Mouse (Mus musculus) thymus, adult 2 months (tissue): ENCODE data around the gene Clk1. TPM values are rescaled to one million over a fixed set of nuclear protein-coding genes. Genes with fewer than 3 reads are reported as not detected.
"Not testable (repeated sequence)": the region's sequence is repeated elsewhere in the genome, so short reads cannot be mapped to it uniquely, and the experiment has no call there.

Experiments used
- DNase-seq: peaks from one replicate; pipeline ENCODE4 v3.0.0; 2021
- H3K27ac ChIP-seq: fragments of 200-500 bp; 2 replicates; pipeline ENCODE4 v1.5.1; 2012; ENCODE audit warnings: low read length, control low read depth; ENCODE audit not compliant: control insufficient read depth, insufficient read depth
- H3K27me3 ChIP-seq: fragments of 200-500 bp; 2 replicates; pipeline ENCODE4 v1.6.1; 2012; ENCODE audit warnings: mild to moderate bottlenecking, low read length, moderate library complexity, mixed read lengths; ENCODE audit not compliant: control insufficient read depth, insufficient read depth
- H3K36me3 ChIP-seq: fragments of 200-500 bp; 2 replicates; pipeline ENCODE4 v1.6.1; 2012; ENCODE audit warnings: mild to moderate bottlenecking, low read length, moderate library complexity; ENCODE audit not compliant: control insufficient read depth, insufficient read depth
- H3K4me1 ChIP-seq: fragments of 200-500 bp; replicated peaks from 2 replicates; pipeline ENCODE4 v1.6.1; 2012; ENCODE audit warnings: low read length; ENCODE audit not compliant: control insufficient read depth, insufficient read depth
- H3K4me3 ChIP-seq: fragments of 200-500 bp; 2 replicates; pipeline ENCODE4 v1.5.1; 2012; ENCODE audit warnings: mild to moderate bottlenecking, low read length, control low read depth, moderate library complexity; ENCODE audit not compliant: control insufficient read depth, insufficient read depth
- CTCF ChIP-seq: fragments of 200-500 bp; IDR thresholded peaks from 2 replicates; pipeline ENCODE4 v1.5.1; 2012; ENCODE audit warnings: mild to moderate bottlenecking, control low read depth, low read length, moderate library complexity, borderline replicate concordance; ENCODE audit not compliant: control insufficient read depth, poor library complexity, insufficient read depth; ENCODE audit errors: extremely low read depth
- POLR2A ChIP-seq: fragments of 200-500 bp; IDR thresholded peaks from 2 replicates; pipeline ENCODE4 v1.6.1; 2012; ENCODE audit warnings: mild to moderate bottlenecking, low read length, control low read depth, moderate library complexity; ENCODE audit not compliant: control insufficient read depth, poor library complexity, insufficient read depth; ENCODE audit errors: extremely low read depth
- WGBS: fragments of 180-500 bp; shearing (Covaris S2); methylation state at CpG from one replicate; pipeline ENCODE4 v1.1.7; 2018; 5-methylcytosine and 5-hydroxymethylcytosine counted together
- polyA plus RNA-seq: library from polyadenylated mRNA; depleted of rRNA; stranded (reverse); fragments of >200 nt; gene quantifications from 2 replicates; pipeline ENCODE4 v1.2.3, GENCODE M21; 2012

Clk1 gene
- polyA plus RNA-seq, 1 experiment, result 112 TPM

DNA sequence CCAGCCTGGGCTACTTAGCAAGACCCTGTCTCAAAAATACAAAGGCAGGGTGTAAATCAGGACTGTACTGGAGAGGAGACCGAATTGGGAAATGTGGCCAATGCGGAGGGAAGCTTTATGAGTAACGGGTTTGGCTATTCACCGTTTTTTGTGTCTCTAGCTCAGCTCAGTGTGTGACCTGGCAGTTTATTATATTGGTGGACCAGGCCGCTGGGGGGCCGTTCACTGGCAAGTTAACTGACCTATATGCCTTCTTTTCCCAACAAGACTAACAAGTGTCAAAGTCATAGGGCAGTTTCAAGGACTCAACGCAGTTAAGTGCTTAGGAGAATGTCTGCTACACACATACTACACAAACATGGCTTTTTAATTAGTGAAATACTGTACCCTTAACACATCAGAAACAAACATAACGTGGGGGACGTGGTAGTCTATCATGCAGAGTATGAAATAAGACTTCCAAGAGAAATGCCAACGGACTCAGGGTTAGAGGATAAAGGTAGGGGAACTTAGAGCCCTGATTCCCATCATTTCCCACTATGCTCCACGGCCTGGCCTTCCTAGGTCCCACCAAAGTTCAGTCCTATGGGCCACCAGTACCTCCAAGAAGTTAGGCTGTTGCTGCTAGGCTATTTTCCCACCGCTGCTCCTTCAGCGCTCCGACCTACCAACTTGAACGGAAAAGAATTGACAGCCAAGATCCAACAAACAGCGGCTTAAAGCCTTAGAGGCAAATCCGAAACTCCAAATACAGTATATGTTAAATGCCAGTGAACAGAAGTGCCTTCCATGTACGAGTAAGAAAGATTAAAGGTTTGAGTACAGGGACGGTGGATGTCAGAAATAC is 32.2 kb downstream of the Clk1 start:
- Histone ChIP-seq H3K4me1 (peaks cover 3% of the 10 kb centered on the region), H3K4me3 (peak overlapping the region; percentile 87), H3K36me3 (peaks cover 20% of the 10 kb centered on the region), H3K27me3 (no peaks in the 10 kb centered on the region), H3K27ac (peak overlapping the region; percentile 28; the same call in 1 of the 2 replicates)
- WGBS, result 52% methylated on average over 19 of the region's 19 CpGs
- TF ChIP-seq CTCF (no peak), POLR2A (no peak)
- no peak for DNase-seq

DNA sequence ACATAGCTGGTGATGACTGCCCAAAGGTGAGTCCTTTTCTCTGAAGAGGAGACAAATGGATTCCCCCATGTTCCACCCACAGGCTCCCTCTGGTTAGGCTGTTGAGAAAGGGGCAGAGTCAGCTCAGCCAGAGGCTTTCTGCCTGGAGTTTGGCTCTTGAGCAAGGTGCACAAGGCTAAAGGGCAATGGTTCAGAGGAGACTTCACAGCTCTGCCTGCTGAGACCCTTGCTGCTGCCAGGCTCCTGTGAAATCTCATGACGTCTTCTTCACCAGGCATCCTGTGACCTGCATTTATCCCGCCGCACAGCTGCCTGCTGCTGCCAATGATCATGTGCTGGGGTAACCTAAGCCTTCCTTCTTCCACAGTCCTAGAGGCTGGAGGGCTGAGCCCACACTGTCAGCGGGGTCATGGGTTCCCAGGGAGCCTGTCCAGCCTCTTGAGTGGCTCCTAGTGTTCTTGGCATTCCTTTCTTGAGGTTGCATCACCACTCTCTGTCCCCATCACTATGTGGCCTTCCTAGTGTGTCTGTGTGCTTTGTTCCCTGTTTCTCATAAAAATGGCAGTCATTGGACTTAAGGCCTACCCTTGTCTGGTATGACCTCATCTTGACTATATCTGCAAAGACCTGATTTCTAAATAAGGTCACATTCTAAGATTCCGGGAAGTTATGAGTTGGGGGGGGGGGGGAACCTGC is 41.1 kb downstream of the Clk1 start:
- no peak overlapping the region for H3K27ac ChIP-seq
- no peaks in the 10 kb centered on the region; the same call in none of the 2 replicates for H3K4me1 ChIP-seq
- H3K4me3 ChIP-seq, result no peak overlapping the region
- no peaks in the 10 kb centered on the region for H3K27me3 ChIP-seq
- WGBS, result 94% methylated on average over 5 of the region's 5 CpGs
- no peaks in the 10 kb centered on the region for H3K36me3 ChIP-seq
- DNase-seq, result no peak
- TF ChIP-seq POLR2A, result no peak
- TF ChIP-seq CTCF, result no peak

DNA sequence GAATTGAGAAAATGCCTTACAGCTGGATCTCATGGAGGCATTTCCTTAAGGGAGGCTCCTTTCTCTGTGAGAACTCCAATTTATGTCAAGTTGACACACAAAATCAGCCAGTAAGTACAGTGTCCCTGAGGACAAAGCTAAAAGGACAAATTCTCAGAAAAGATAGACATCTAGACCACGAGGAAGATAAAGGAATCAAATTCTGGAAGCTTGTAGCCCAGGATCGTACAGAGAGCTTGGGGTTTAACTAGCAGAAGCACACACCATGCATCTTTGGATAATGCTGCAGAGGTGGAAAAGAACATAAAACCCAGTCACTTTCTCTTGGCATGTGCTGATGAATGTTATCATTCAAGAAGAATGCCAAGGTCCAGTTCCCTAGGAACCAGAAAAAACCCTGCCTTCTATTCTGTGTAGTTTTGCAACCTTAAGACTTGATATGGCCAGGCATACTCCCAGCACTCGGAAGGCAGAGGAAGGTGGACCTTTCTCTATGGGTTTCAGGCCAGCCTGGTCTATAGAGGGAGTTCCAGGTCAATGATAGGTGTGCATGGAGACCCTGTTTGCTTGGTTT is 48.2 kb downstream of the Clk1 start:
- WGBS, result 81% methylated on average over 3 of the region's 3 CpGs
- Histone ChIP-seq H3K4me3 (no peak overlapping the region), H3K27ac (no peak overlapping the region), H3K36me3 (no peaks in the 10 kb centered on the region), H3K27me3 (no peaks in the 10 kb centered on the region), H3K4me1 (peaks cover 2% of the 10 kb centered on the region; the same call in 1 of the 2 replicates)
- DNase-seq, result no peak
- no peak for TF ChIP-seq POLR2A
- no peak for TF ChIP-seq CTCF

DNA sequence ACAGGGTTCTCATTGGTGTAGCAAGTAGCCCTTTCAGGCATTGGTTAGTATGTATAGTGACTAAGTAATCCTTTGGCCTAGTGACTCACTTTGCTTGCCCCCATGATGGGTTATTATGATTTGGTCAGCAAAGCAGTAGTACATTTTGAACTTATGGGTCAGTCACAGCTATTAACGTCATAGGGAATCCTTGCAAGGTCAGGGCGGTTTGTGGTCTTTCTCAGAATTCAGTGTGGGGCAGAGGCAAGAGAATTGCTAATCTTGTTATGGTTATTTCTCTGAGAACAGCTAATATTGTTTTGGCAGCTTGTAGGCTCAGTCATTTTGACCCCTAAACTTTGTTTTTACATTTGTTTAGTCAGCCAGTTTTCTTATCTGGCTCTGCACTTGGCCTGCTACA is 49.6 kb downstream of the Clk1 start:
- not testable (repeated sequence) for H3K4me3 ChIP-seq, H3K36me3 ChIP-seq, H3K27ac ChIP-seq, H3K4me1 ChIP-seq, H3K27me3 ChIP-seq, DNase-seq
- 88% methylated on average over 2 of the region's 2 CpGs for WGBS

DNA sequence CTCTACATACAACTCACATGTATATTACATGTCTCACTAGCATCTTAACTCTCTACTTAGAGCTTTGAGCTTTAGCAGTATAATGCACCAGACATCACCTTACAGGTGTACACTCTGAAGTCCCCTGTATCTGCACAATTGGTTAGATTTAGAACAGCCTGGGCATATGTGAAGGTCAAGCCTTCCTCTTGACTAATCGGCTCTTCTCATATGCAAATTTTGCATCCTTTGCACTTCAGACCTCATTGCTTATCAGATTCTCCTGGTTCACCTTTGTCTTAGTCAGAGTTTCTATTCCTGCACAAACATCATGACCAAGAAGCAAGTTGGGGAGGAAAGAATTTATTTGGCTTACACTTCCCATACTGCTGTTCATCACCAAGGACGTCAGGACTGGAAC is 54.1 kb downstream of the Clk1 start:
- H3K4me3 ChIP-seq, result no peak overlapping the region
- H3K4me1 ChIP-seq, result no peaks in the 10 kb centered on the region
- H3K27me3 ChIP-seq, result no peaks in the 10 kb centered on the region
- no peak for DNase-seq
- 90% methylated on average over 2 of the region's 2 CpGs for WGBS
- no peaks in the 10 kb centered on the region for H3K36me3 ChIP-seq
- TF ChIP-seq CTCF, result no peak
- TF ChIP-seq POLR2A, result no peak
- no peak overlapping the region for H3K27ac ChIP-seq

DNA sequence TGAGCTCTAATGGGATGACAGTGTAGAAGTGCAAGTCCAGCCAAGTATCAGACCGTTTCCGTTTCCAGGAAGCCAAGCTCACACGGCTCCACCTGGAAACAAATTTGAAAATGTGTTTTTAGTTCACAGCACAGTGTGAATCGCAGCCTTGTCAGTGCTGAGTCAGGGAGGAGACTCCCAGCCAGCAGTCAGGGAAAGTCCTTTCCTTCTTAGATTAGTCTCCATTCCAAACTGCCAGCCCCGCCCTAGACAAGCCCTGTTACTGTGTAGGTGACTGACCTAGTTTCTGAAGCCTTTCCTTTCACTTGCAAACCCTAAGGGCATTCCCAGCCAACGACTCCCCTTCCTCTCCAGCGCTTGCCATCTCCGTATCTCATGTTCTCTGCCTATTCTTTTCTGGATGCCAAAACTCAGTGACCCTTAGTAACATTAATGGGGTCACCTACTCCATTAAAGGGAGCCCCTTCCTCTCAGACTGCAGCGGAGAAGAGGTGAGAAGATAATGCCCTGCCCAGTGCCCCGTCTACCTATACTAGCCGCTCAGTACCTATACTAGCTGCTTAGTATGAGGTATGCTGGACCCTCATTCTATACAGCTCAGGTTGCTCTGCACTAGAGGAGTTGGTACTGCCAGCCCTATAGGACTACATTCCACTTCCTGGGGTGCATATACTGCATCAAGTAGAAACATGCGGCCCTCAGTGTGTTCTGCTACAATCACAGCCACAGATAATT is 57.0 kb downstream of the Clk1 start:
- no peak for DNase-seq
- TF ChIP-seq POLR2A (no peak), CTCF (no peak)
- Histone ChIP-seq H3K27me3 (no peaks in the 10 kb centered on the region), H3K36me3 (no peaks in the 10 kb centered on the region), H3K4me3 (no peak overlapping the region), H3K4me1 (no peaks in the 10 kb centered on the region), H3K27ac (no peak overlapping the region)
- WGBS, result 96% methylated on average over 12 of the region's 12 CpGs
